Mouse (Mus musculus) lung, postnatal 36 days (tissue): ENCODE results near the gene Pianp.

ENCODE experiments used
- DNase-seq: peaks from one replicate; pipeline ENCODE4 v3.0.0; 2022; ENCODE audit warnings: mixed read lengths

Pianp gene

DNA sequence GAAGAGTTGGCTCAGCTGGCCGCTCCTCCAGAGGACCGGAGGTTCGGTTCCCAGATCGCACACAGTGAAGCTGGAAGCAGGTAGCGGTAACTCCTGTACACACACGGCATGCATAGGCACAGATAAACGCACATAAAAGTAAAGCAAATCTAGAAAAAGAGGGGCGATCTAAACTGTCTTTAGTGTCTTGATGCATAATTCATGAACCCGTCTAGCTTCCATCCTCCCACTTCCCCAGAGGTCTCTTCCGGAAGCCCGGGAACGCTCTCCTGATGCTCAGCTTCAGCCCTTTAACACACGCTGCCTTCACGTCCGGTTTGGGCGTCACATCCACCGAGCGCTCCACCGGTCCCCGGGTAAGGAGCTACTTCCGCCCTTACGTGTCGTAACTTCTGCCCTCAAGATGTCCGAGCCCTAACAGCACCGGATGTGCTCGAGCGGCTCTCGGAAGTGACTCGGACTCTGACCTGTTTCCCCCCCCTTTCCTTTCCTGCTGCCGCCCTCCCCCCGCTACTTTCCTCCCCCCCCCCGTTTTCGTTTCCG lies 12.2 kb downstream of the Pianp start:
- peak; percentile 99 for DNase-seq

- no peak for DNase-seq
Observed at GRCm38 (mm10) chr6:125009129-125009180, 12.5 kb downstream of the Pianp start, which contains the start of gene Zfp384. Zfp384 (plus strand) TSS chr6:125009145.

DNA sequence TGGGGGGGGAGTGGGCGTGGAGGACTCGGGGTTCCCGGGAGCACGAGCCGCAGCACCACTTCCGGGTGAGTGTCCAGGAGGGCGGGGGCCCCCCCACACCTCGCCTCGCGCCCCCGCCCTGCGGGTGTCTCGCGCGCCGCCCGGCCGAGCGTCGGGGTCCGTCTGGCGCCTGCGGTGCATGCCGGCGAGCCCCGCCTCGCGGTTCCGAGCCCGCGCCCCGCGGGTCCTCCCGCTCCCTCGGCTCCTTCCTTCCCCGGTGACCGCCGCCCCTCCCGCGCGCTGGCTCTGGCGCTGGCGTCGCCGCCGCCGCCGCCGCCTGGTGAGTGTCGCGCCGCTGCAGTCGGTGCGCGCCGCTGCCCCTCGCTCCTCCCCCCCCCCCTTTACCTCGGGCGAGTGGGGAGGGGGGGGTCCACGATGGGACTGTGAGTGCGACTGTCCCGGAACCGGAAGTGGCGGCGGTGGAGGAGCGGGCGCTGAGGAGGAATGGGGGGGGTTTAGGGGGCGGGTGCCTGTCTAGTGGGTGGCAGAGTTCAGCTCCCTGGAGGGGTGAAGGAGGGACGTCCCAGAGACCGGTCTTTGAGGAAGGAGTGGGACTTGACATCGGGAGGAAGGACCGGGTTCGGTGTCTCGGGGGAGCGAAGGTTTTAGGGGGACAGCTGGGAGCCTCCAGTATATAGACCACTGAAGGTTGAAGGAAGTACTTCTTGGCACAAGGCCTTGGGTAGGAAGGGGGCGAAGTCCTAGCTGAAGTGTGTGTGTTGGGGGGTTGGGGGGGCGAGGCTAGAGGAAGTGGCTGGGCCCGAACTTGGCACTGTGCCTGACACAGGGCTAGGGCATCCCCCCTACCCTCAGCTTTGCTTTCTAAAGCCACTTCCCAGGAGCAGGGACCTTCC lies 12.9 kb downstream of the Pianp start:
- DNase-seq: peak; percentile 88

- peak; percentile 13 for DNase-seq
Observed at GRCm38 (mm10) chr6:125017682-125018081, 21.2 kb downstream of the Pianp start.

DNA sequence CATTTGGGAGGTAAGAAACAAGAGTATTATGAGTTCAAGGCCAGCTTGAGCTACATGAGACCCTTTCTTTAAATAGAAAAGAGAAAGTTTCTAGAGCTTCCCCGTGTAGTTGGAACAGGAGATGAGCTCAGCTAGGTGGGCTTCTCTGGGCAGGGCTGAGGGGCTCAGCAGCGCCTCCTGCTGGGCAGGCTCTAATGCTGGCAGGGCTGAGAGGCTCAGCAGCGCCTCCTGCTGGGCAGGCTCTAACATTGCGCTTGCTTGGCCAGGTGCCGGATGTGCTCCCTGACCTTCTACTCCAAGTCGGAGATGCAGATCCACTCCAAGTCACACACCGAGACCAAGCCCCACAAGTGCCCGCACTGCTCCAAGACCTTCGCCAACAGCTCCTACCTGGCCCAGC lies 34.0 kb downstream of the Pianp start:
- peak; percentile 56 for DNase-seq

DNA sequence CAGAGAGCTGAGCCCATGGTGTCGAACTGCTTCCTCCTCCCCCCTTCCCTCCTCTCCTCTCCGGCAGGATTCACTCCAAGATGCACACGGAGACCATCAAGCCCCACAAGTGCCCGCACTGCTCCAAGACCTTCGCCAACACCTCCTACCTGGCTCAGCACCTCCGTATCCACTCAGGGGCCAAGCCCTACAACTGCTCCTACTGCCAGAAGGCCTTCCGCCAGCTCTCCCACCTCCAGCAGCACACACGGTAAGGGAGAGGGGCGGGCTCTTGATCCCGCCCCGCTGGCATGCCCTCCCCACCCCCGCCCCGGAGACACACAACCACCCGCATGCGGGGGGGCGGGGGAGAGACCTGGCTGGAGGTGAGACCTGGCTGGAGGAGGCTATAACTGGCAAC lies 35.1 kb downstream of the Pianp start:
- no peak for DNase-seq

DNA sequence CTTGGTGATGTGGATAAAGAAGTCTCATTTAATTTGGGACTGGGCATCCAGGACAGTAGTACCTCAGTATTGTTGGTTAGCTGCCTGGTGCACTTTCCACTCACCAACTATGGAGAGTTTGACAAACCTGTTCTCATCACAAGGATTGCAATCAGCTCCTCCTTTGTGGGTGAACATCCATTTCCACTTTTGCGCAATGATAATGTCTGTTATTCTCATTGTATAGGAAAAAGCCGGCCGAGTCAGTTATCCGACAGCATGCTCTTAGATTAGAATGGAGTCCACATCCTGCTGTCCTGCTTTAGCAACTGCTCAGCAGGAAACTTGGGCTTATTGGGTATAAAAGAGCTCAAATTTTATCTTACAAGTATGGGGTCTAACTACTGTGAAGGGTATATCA lies 42.2 kb downstream of the Pianp start:
- no peak for DNase-seq

- no peak for DNase-seq
Observed at GRCm38 (mm10) chr6:125039131-125039530, 42.6 kb downstream of the Pianp start.

DNA sequence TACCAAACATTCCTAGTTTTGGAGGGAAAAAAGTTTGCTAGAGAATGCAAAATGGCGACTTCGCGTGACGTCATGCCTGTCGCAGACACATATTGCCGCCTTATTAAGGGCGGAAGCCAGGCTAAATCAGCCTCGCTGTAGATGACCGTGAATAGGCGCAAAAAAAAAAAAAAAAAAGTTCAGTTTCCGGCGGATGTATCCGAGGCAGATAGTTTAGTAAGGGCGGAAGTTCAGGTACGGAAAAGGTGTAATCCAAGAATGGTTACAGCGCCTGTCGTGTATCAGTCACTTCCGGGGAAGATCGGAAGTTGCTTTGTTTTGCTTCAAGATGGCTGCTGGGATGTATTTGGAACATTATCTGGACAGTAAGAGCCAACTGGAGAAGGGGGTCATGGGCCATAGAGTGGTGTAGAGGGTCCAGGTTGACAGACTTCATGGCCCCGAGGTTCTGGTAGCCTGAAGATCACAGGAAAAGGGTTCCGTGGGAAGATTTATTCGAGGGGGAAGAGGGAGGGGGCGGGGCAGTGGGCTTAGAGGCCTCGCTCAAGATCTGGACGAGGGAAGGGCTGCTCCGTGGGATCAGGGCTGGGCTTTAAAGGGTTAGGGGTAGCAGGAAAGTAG lies 43.1 kb downstream of the Pianp start, which contains the start of gene Ing4:
Gene Ing4, plus strand, starts transcription at position 228 of the 621 bp plus-strand sequence.
- DNase-seq: peak; percentile 98

GRCm38 (mm10) chr6:125040221-125040620 lies 43.7 kb downstream of the Pianp start:
- DNase-seq: no peak

- DNase-seq: peak; percentile 39
Observed at GRCm38 (mm10) chr6:125041047-125041446, 44.6 kb downstream of the Pianp start.

DNA sequence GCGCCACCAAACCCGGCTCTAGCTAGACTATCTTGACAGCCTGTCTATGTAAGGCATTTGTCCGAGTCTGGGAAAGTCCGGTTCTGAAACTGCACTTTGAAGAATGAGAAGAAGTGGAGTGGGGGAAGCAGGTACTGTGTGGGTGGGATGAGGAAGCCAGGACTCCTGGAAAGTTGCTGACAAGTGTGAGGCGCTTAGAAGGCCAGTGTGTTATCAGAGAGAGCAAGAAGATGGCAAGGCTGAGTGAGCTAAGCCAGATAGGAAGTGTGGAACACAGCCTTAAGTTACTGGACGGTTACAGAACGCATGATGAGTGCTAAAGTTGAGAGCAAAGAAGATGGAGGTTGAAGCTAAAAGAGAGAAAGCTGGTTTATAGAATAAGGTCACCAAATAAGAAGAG lies 45.6 kb downstream of the Pianp start:
- peak; percentile 33 for DNase-seq

- DNase-seq: peak; percentile 86
Observed at GRCm38 (mm10) chr6:125046691-125047090, 50.2 kb downstream of the Pianp start.

DNA sequence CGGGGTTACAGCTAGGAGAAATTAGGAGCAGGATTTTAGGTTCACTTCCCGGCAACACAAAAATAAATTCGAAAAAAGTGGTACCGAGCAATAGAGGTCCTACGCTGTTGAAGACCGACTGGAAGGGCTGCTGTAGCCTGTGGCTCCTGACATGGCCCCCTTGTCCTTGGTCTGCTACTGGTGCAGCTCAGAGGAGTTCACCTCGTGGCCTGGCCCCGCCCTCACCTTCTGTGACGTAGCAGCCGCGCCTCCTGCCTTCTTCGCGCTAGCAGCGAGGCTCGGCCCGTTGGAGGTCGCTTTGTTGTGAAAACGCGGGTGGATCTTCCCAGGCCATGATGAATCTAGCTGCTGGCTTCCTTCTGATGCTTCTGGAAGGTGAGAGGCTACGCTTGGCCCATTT lies 53.2 kb downstream of the Pianp start, which contains the start of gene Acrbp:
Gene Acrbp, plus strand, starts transcription at position 12 of the 400 bp plus-strand sequence.
- DNase-seq: no peak

GRCm38 (mm10) chr6:125051237-125051636 lies 54.7 kb downstream of the Pianp start:
- no peak for DNase-seq
